In the genomic region with DNA sequence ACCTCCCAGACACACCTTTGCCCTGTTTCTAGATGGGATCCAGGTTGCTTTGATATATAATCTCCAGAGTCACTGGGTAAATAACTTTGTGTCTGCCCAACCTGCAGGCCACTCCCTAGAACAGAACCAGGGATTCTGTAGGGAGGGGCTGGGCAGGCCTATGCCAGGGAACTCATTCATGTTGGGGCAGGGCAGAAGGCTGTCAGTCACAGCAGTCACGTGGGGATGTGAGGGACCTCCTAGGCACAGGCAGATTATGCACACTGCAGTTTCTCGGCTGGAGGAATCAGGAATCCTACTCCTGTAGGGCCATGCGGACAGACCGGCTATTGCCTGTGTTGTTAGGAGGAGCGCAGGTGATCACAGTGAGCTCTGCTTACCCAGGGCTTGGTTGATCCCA, we compare ENCODE assay signal across 11 mouse cellular contexts. TPM values are rescaled to one million over a fixed set of nuclear protein-coding genes. Genes with fewer than 3 reads are reported as not detected.
A peak's percentile ranks its signal among the peaks of the same experiment; 100 is the strongest.
DNase-seq lines count a peak whose midpoint lies in the region; ATAC-seq lines count a peak whose summit lies in the region.
"Had no signal": no experiment of that assay in that cellular context is flagged by ENCODE, and none has a peak within 500 bp of the region (broad histone marks: within the 10 kb centered on the region; RNA-seq: fewer than 3 reads in every experiment).

No protein-coding gene starts in this region.

- H3K4me1 ChIP-seq in liver, embryonic 12.5 days = 0 out of 2 replicates have a peak, but pooled peaks cover 2% of the 10 kb centered on the region
- H3K4me1 ChIP-seq in embryonic facial prominence, embryonic 11.5 days (ENCODE audit: control insufficient read depth, insufficient read depth, low read length) = peaks cover 5% of the 10 kb centered on the region; the same call in 1 of the 2 replicates
- 0 out of 2 replicates have a peak, but pooled peaks cover 3% of the 10 kb centered on the region for H3K4me1 ChIP-seq in intestine, embryonic 15.5 days (replicated peaks)

- H3K9ac ChIP-seq in liver, embryonic 12.5 days = no peak overlapping the region
- H3K9ac ChIP-seq in embryonic facial prominence, embryonic 11.5 days (replicated peaks; ENCODE audit: low read length) = no peak overlapping the region
- H3K9ac ChIP-seq in intestine, embryonic 15.5 days = no peak overlapping the region
- H3K9ac ChIP-seq: forebrain, postnatal 0 days had no signal

- no peak overlapping the region for H3K4me2 ChIP-seq in liver, embryonic 12.5 days
- H3K4me2 ChIP-seq in embryonic facial prominence, embryonic 11.5 days (ENCODE audit: low read depth, low read length) = no peak overlapping the region
- H3K4me2 ChIP-seq in intestine, embryonic 15.5 days (replicated peaks) = no peak overlapping the region

- H3K27ac ChIP-seq in liver, embryonic 12.5 days = no peak overlapping the region
- H3K27ac ChIP-seq in embryonic facial prominence, embryonic 11.5 days (replicated peaks; ENCODE audit: low read depth, low read length) = 0 out of 2 replicates have a peak overlapping the region, but pooled peaks have one; percentile 16
- H3K27ac ChIP-seq in intestine, embryonic 15.5 days = peak overlapping the region; percentile 49

- H3K27me3 ChIP-seq in liver, embryonic 12.5 days (replicated peaks) = peaks cover 3% of the 10 kb centered on the region; the same call in 1 of the 2 replicates
- H3K27me3 ChIP-seq in embryonic facial prominence, embryonic 11.5 days (ENCODE audit: control insufficient read depth, insufficient read depth, low read length) = no peaks in the 10 kb centered on the region
- no peaks in the 10 kb centered on the region for H3K27me3 ChIP-seq in intestine, embryonic 15.5 days (replicated peaks)

- no peak overlapping the region for H3K4me3 ChIP-seq in liver, embryonic 12.5 days
- H3K4me3 ChIP-seq in embryonic facial prominence, embryonic 11.5 days (ENCODE audit: low read depth, low read length) = no peak overlapping the region
- H3K4me3 ChIP-seq in intestine, embryonic 15.5 days (replicated peaks) = no peak overlapping the region

- peaks cover 16% of the 10 kb centered on the region for H3K36me3 ChIP-seq in liver, embryonic 12.5 days
- H3K36me3 ChIP-seq in embryonic facial prominence, embryonic 11.5 days (replicated peaks; ENCODE audit: control insufficient read depth, insufficient read depth, low read depth, low read length) = no peaks in the 10 kb centered on the region
- H3K36me3 ChIP-seq in intestine, embryonic 15.5 days = no peaks in the 10 kb centered on the region

- H3K9me3 ChIP-seq in liver, embryonic 12.5 days (replicated peaks) = no peaks in the 10 kb centered on the region
- H3K9me3 ChIP-seq in embryonic facial prominence, embryonic 11.5 days (replicated peaks; ENCODE audit: control insufficient read depth, low read length) = no peaks in the 10 kb centered on the region
- H3K9me3 ChIP-seq in intestine, embryonic 15.5 days = no peaks in the 10 kb centered on the region

- 58% methylated on average over 5 of the region's 5 CpGs for WGBS in liver, embryonic 12.5 days (ENCODE audit: insufficient replicate concordance)
- 36% methylated on average over 5 of the region's 5 CpGs for WGBS in embryonic facial prominence, embryonic 11.5 days
- WGBS in intestine, embryonic 15.5 days = 42% methylated on average over 5 of the region's 5 CpGs

- DNase-seq in liver = no peak
- DNase-seq in embryonic facial prominence, embryonic 11.5 days (ENCODE audit: low spot score) = no peak
- DNase-seq in lung, postnatal 25 days (ENCODE audit: low spot score) = peak; percentile 36
- no peak for DNase-seq in B cell, adult 2 months
- DNase-seq in layer of hippocampus, adult 9-11 months = no peak
- DNase-seq: adrenal gland, postnatal 25 days; cerebellum, postnatal 36 days; forebrain, postnatal 0 days; thymus, adult 2 months had no signal

- peak; percentile 23 for ATAC-seq in liver, embryonic 12.5 days
- ATAC-seq in embryonic facial prominence, embryonic 11.5 days (replicated peaks; ENCODE audit: insufficient number of reproducible peaks, low FRiP score, low TSS enrichment, low read depth) = 0 out of 2 replicates have a peak, but pooled peaks have one; percentile 42
- ATAC-seq in intestine, embryonic 15.5 days = peak; percentile 91
- ATAC-seq: forebrain, postnatal 0 days had no signal

RNA-seq across cellular contexts. Expression of gene Arfgap2, which starts 16.6 kb away (rescaled TPM):
- 80.0 and 82.2 TPM in 2 replicates for polyA plus RNA-seq in liver, embryonic 12.5 days (2016; fragmentation: Nextera tagmentation; extraction: Ambion mirVana)
- 82.9 and 83.6 TPM in 2 replicates for polyA plus RNA-seq in embryonic facial prominence, embryonic 11.5 days (2014; fragmentation: Nextera tagmentation; extraction: Ambion mirVana)
- polyA plus RNA-seq in intestine, embryonic 15.5 days (2015; fragmentation: Nextera tagmentation; extraction: Ambion mirVana) = 72.0 and 75.6 TPM in 2 replicates

RNA-seq across cellular contexts. Expression of gene Pacsin3, which starts 25.6 kb away (rescaled TPM):
- 12.3 and 12.4 TPM in 2 replicates for polyA plus RNA-seq in liver, embryonic 12.5 days (2016; fragmentation: Nextera tagmentation; extraction: Ambion mirVana)
- 20.1 and 23.0 TPM in 2 replicates for polyA plus RNA-seq in embryonic facial prominence, embryonic 11.5 days (2014; fragmentation: Nextera tagmentation; extraction: Ambion mirVana)
- polyA plus RNA-seq in intestine, embryonic 15.5 days (2015; fragmentation: Nextera tagmentation; extraction: Ambion mirVana) = 21.3 and 22.3 TPM in 2 replicates

RNA-seq across cellular contexts. Expression of gene Ddb2, which starts 44.6 kb away (rescaled TPM):
- 8.3 and 8.4 TPM in 2 replicates for polyA plus RNA-seq in liver, embryonic 12.5 days (2016; fragmentation: Nextera tagmentation; extraction: Ambion mirVana)
- polyA plus RNA-seq in embryonic facial prominence, embryonic 11.5 days (2014; fragmentation: Nextera tagmentation; extraction: Ambion mirVana) = 11.4 and 12.6 TPM in 2 replicates
- 14.8 and 17.4 TPM in 2 replicates for polyA plus RNA-seq in intestine, embryonic 15.5 days (2015; fragmentation: Nextera tagmentation; extraction: Ambion mirVana)

Comparison
In these comparisons a context has a peak if more than half of its experiments do, and no peak if none do; other contexts are left out.
1. ATAC-seq: peak in every context shown above with its lines; median percentile 91 in intestine, embryonic 15.5 days; 42 in embryonic facial prominence, embryonic 11.5 days; 23 in liver, embryonic 12.5 days.